Mouse (Mus musculus): ENCODE data around the gene Ccna1. TPM values are rescaled to one million over a fixed set of nuclear protein-coding genes. Genes with fewer than 3 reads are reported as not detected.

Gene Ccna1
- polyA plus RNA-seq, 1 experiment from 2014 or later, result 1.3 TPM

GRCm38 (mm10) chr3:55078233-55078632 is 22.9 kb upstream of the Ccna1 start:
- Histone ChIP-seq H3K9me3 (ENCODE audit: control insufficient read depth, low read length) (no peaks in the 10 kb centered on the region), H3K27me3 (replicated peaks; ENCODE audit: control insufficient read depth, insufficient read depth, low read length) (no peaks in the 10 kb centered on the region), H3K4me3 (ENCODE audit: low read depth, low read length) (no peak overlapping the region), H3K4me1 (replicated peaks; ENCODE audit: control insufficient read depth, insufficient read depth, low read length) (no peaks in the 10 kb centered on the region), H3K4me2 (ENCODE audit: low read length) (no peak overlapping the region), H3K27ac (ENCODE audit: low read depth) (no peak overlapping the region), H3K36me3 (ENCODE audit: control insufficient read depth, insufficient read depth, low read length) (no peaks in the 10 kb centered on the region), H3K9ac (ENCODE audit: low read length) (no peak overlapping the region)
- DNase-seq (ENCODE audit: low spot score) (no peak), ATAC-seq (replicated peaks; ENCODE audit: low FRiP score, low TSS enrichment, low read depth) (no peak)
- 63% methylated on average over 6 of the region's 6 CpGs for WGBS

DNA sequence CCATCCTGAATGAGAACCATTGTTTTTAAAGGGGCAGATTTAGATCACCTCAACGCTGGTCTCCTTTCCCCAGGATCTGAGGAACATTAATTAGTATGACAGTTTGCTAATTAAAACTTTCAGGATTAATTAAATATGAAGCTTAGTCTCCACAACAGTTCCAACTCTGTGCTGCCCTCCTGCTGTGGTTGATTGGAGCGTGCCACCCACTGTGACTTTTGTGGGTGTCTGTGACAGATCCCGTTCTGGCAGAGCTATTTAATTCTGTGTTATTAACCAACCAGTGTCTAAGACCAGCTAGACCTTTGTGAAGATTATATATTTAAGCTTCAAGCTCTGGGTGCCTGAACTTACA is 20.0 kb upstream of the Ccna1 start:
- Histone ChIP-seq H3K9me3 (ENCODE audit: control insufficient read depth, low read length) (no peaks in the 10 kb centered on the region), H3K9ac (ENCODE audit: low read length) (no peak overlapping the region), H3K4me2 (ENCODE audit: low read length) (no peak overlapping the region), H3K27me3 (replicated peaks; ENCODE audit: control insufficient read depth, insufficient read depth, low read length) (no peaks in the 10 kb centered on the region), H3K36me3 (ENCODE audit: control insufficient read depth, insufficient read depth, low read length) (no peaks in the 10 kb centered on the region), H3K27ac (ENCODE audit: low read depth) (no peak overlapping the region), H3K4me3 (ENCODE audit: low read depth, low read length) (no peak overlapping the region), H3K4me1 (replicated peaks; ENCODE audit: control insufficient read depth, insufficient read depth, low read length) (no peaks in the 10 kb centered on the region)
- WGBS, result 70% methylated on average over 3 of the region's 3 CpGs
- DNase-seq (ENCODE audit: low spot score) (no peak), ATAC-seq (replicated peaks; ENCODE audit: low FRiP score, low TSS enrichment, low read depth) (no peak)

DNA sequence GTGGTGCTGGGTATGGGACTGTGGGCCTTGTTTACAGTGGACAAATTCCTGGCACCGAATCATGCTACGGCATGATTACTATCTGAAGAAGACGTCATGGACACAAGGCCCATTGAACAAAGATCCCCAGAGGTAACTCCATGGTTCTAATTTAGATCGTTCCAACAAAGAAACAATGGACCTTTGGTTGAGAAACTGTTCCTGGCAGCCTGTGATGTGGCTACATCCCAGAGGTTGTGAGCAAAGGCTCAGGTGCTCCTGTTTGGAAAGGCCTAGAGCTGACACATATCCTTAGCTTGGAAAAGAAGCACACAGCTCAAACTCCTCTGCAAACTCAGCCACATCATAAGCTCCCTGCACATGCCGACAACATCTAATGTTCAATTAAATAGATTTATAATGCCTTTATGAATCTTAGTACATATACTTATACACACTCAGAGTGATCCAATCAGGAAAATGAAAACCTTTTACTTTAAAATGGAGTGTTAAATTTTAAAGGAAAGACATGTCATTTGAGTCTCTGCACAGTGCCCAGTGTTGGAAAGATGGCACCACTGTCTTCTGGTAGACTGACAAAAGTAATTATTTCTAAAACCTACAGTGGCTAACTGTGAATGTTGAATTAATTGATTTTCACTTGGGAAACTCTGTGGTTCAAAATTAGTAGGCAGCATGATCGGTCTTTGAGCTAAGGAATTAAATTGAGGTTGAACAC is 19.4 kb upstream of the Ccna1 start:
- Histone ChIP-seq H3K36me3 (ENCODE audit: control insufficient read depth, insufficient read depth, low read length) (no peaks in the 10 kb centered on the region), H3K27ac (ENCODE audit: low read depth) (no peak overlapping the region), H3K4me3 (ENCODE audit: low read depth, low read length) (no peak overlapping the region), H3K9me3 (ENCODE audit: control insufficient read depth, low read length) (no peaks in the 10 kb centered on the region), H3K27me3 (replicated peaks; ENCODE audit: control insufficient read depth, insufficient read depth, low read length) (no peaks in the 10 kb centered on the region), H3K4me2 (ENCODE audit: low read length) (no peak overlapping the region), H3K4me1 (replicated peaks; ENCODE audit: control insufficient read depth, insufficient read depth, low read length) (no peaks in the 10 kb centered on the region), H3K9ac (ENCODE audit: low read length) (no peak overlapping the region)
- 80% methylated on average over 6 of the region's 6 CpGs for WGBS
- DNase-seq (ENCODE audit: low spot score) (no peak), ATAC-seq (replicated peaks; ENCODE audit: low FRiP score, low TSS enrichment, low read depth) (no peak)

- no peak overlapping the region for H3K4me3 ChIP-seq (ENCODE audit: low read depth, low read length)
- H3K27me3 ChIP-seq (replicated peaks; ENCODE audit: control insufficient read depth, insufficient read depth, low read length), result no peaks in the 10 kb centered on the region
- H3K9me3 ChIP-seq (ENCODE audit: control insufficient read depth, low read length), result no peaks in the 10 kb centered on the region
- no peaks in the 10 kb centered on the region for H3K4me1 ChIP-seq (replicated peaks; ENCODE audit: control insufficient read depth, insufficient read depth, low read length)
- H3K9ac ChIP-seq (ENCODE audit: low read length), result no peak overlapping the region
- no peaks in the 10 kb centered on the region for H3K36me3 ChIP-seq (ENCODE audit: control insufficient read depth, insufficient read depth, low read length)
- 36% methylated on average over 7 of the region's 7 CpGs for WGBS
- ATAC-seq (replicated peaks; ENCODE audit: low FRiP score, low TSS enrichment, low read depth) (no peak), DNase-seq (ENCODE audit: low spot score) (no peak)
- no peak overlapping the region for H3K27ac ChIP-seq (ENCODE audit: low read depth)
- H3K4me2 ChIP-seq (ENCODE audit: low read length), result no peak overlapping the region
Measured at GRCm38 (mm10) chr3:55067791-55068434, 12.6 kb upstream of the Ccna1 start.

DNA sequence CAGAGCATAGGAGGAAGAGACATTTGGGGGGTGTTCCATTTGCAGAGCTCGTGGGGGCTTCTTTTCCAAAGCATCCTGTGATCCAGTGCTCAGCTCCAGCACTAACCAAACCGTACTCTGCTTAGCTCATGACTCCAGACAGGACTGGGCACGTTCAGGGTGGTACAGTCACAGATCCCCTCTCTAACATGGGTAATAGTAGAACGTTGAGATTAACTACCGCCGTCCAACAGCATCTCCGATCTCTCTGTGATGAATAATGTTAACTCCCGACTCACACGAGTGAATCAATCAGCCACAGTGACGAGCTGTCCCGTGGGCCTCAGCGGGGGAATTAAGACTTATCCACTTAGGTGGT is 11.3 kb upstream of the Ccna1 start:
- Histone ChIP-seq H3K4me3 (ENCODE audit: low read depth, low read length) (no peak overlapping the region), H3K36me3 (ENCODE audit: control insufficient read depth, insufficient read depth, low read length) (no peaks in the 10 kb centered on the region), H3K4me1 (replicated peaks; ENCODE audit: control insufficient read depth, insufficient read depth, low read length) (no peaks in the 10 kb centered on the region), H3K27me3 (replicated peaks; ENCODE audit: control insufficient read depth, insufficient read depth, low read length) (no peaks in the 10 kb centered on the region), H3K4me2 (ENCODE audit: low read length) (no peak overlapping the region), H3K9me3 (ENCODE audit: control insufficient read depth, low read length) (no peaks in the 10 kb centered on the region), H3K9ac (ENCODE audit: low read length) (no peak overlapping the region), H3K27ac (ENCODE audit: low read depth) (no peak overlapping the region)
- no peak for DNase-seq (ENCODE audit: low spot score)
- no peak for ATAC-seq (replicated peaks; ENCODE audit: low FRiP score, low TSS enrichment, low read depth)
- WGBS, result 59% methylated on average over 12 of the region's 12 CpGs

- DNase-seq (ENCODE audit: low spot score), result no peak
- Histone ChIP-seq H3K9me3 (ENCODE audit: control insufficient read depth, low read length) (no peaks in the 10 kb centered on the region), H3K4me2 (ENCODE audit: low read length) (no peak overlapping the region), H3K36me3 (ENCODE audit: control insufficient read depth, insufficient read depth, low read length) (no peaks in the 10 kb centered on the region), H3K4me3 (ENCODE audit: low read depth, low read length) (no peak overlapping the region), H3K4me1 (replicated peaks; ENCODE audit: control insufficient read depth, insufficient read depth, low read length) (no peaks in the 10 kb centered on the region), H3K27ac (ENCODE audit: low read depth) (no peak overlapping the region), H3K27me3 (replicated peaks; ENCODE audit: control insufficient read depth, insufficient read depth, low read length) (no peaks in the 10 kb centered on the region), H3K9ac (ENCODE audit: low read length) (no peak overlapping the region)
- 59% methylated on average over 14 of the region's 14 CpGs for WGBS
- ATAC-seq (replicated peaks; ENCODE audit: low FRiP score, low TSS enrichment, low read depth), result no peak; the same call in 1 of the 2 replicates
Measured at GRCm38 (mm10) chr3:55065738-55066665, 10.7 kb upstream of the Ccna1 start.

DNA sequence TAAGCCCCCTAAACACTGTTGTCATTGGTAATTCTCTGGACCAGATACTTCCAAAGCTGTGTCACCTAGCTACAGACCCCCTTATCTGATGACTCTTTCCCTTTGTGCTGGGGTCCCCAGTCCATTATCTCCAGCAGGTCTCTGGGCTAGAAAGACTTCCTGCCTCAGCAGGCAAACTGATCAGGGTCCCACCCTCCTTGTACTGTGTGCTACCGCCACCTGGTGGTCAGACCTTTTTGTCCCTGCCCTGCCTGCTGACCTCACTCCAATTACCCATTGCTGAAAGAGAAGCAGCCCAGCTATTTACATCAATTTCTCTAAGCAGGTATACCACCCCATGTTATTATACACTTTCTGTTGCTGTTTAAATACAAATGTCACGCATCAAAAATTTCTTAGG is 9.1 kb upstream of the Ccna1 start:
- Histone ChIP-seq H3K4me2 (ENCODE audit: low read length) (no peak overlapping the region), H3K27me3 (replicated peaks; ENCODE audit: control insufficient read depth, insufficient read depth, low read length) (no peaks in the 10 kb centered on the region), H3K9me3 (ENCODE audit: control insufficient read depth, low read length) (no peaks in the 10 kb centered on the region), H3K4me3 (ENCODE audit: low read depth, low read length) (no peak overlapping the region), H3K27ac (ENCODE audit: low read depth) (no peak overlapping the region), H3K9ac (ENCODE audit: low read length) (no peak overlapping the region), H3K36me3 (ENCODE audit: control insufficient read depth, insufficient read depth, low read length) (no peaks in the 10 kb centered on the region), H3K4me1 (replicated peaks; ENCODE audit: control insufficient read depth, insufficient read depth, low read length) (no peaks in the 10 kb centered on the region)
- DNase-seq (ENCODE audit: low spot score), result peak; percentile 87
- ATAC-seq (replicated peaks; ENCODE audit: low FRiP score, low TSS enrichment, low read depth), result peak; percentile 53; the same call in 1 of the 2 replicates
- 6% methylated on average over 2 of the region's 2 CpGs for WGBS

DNA sequence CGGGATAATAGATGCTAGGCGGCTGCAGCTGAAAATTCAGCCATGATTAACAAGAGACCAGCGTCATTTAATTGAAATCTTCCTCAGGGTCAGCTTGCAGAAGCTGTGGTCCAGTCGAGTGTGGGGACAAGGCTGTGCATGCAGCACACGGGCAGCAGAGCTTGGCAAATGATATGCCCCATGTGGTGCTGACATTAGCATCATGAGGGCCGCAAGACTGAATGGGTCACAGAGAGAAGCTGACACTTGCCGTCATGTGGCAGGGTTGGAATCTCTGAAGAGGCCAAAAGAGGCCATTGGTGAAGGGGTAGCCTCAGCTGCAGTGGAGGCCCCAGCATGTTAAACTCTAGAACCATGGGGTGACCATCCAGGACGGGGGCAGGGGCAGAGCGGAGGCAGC is 7.4 kb upstream of the Ccna1 start:
- Histone ChIP-seq H3K9me3 (ENCODE audit: control insufficient read depth, low read length) (no peaks in the 10 kb centered on the region), H3K4me1 (replicated peaks; ENCODE audit: control insufficient read depth, insufficient read depth, low read length) (no peaks in the 10 kb centered on the region), H3K4me3 (ENCODE audit: low read depth, low read length) (no peak overlapping the region), H3K9ac (ENCODE audit: low read length) (no peak overlapping the region), H3K27me3 (replicated peaks; ENCODE audit: control insufficient read depth, insufficient read depth, low read length) (0 out of 2 replicates have a peak, but pooled peaks cover 3% of the 10 kb centered on the region), H3K36me3 (ENCODE audit: control insufficient read depth, insufficient read depth, low read length) (no peaks in the 10 kb centered on the region), H3K4me2 (ENCODE audit: low read length) (no peak overlapping the region), H3K27ac (ENCODE audit: low read depth) (no peak overlapping the region)
- ATAC-seq (replicated peaks; ENCODE audit: low FRiP score, low TSS enrichment, low read depth), result no peak
- 80% methylated on average over 9 of the region's 9 CpGs for WGBS
- no peak for DNase-seq (ENCODE audit: low spot score)
